Mouse (Mus musculus) lung, embryonic 16.5 days (tissue): ENCODE measurements around the gene Ppip5k1. TPM values are rescaled to one million over a fixed set of nuclear protein-coding genes. Genes with fewer than 3 reads are reported as not detected.

Experiments used
- ATAC-seq: fragments of 200-750 bp; cut with Nextera tagmentation; 2 replicates; pipeline ENCODE4 v1.8.0; 2017; ENCODE audit warnings: low read depth, mild to moderate bottlenecking, moderate library complexity
- H3K27ac ChIP-seq: fragments of 300-500 bp; sonication (generic); 2 replicates; pipeline ENCODE4 v1.5.1; 2014; ENCODE audit warnings: mild to moderate bottlenecking, control low read depth, low read length
- H3K27me3 ChIP-seq: fragments of 300-500 bp; sonication (generic); 2 replicates; pipeline ENCODE4 v1.6.1; 2014; ENCODE audit warnings: low read depth, low read length, mixed read lengths; ENCODE audit not compliant: control insufficient read depth, insufficient read depth
- H3K36me3 ChIP-seq: fragments of 300-500 bp; sonication (generic); 2 replicates; pipeline ENCODE4 v1.6.1; 2014; ENCODE audit warnings: low read length; ENCODE audit not compliant: control insufficient read depth, insufficient read depth
- H3K4me1 ChIP-seq: fragments of 300-500 bp; sonication (generic); replicated peaks from 2 replicates; pipeline ENCODE4 v1.6.1; 2014; ENCODE audit warnings: low read length, mixed read lengths; ENCODE audit not compliant: control insufficient read depth, insufficient read depth
- H3K4me2 ChIP-seq: fragments of 300-500 bp; sonication (generic); 2 replicates; pipeline ENCODE4 v1.6.1; 2014; ENCODE audit warnings: low read depth, low read length, control low read depth
- H3K4me3 ChIP-seq: fragments of 300-500 bp; sonication (generic); 2 replicates; pipeline ENCODE4 v1.5.1; 2014; ENCODE audit warnings: mild to moderate bottlenecking, low read length, control low read depth
- H3K9ac ChIP-seq: fragments of 300-500 bp; sonication (generic); 2 replicates; pipeline ENCODE4 v1.6.1; 2014; ENCODE audit warnings: low read length, control low read depth
- H3K9me3 ChIP-seq: fragments of 300-500 bp; sonication (generic); 2 replicates; pipeline ENCODE4 v1.6.1; 2016; ENCODE audit warnings: low read length; ENCODE audit not compliant: control insufficient read depth
- WGBS: fragments of 180-500 bp; shearing (Covaris S2); extraction: QIAGEN DNeasy Blood & Tissue Kit; methylation state at CpG from one replicate; pipeline ENCODE4 v1.1.7; 2014; 5-methylcytosine and 5-hydroxymethylcytosine counted together
- polyA plus RNA-seq: library from polyadenylated mRNA; unstranded; fragments of >200 nt; fragmentation: Nextera tagmentation; extraction: Ambion mirVana; gene quantifications from 2 replicates; pipeline ENCODE4 v1.2.1, GENCODE M21; 2015

The Ppip5k1 gene
- polyA plus RNA-seq, 1 experiment from 2014 or later = 12.7 TPM

- no peaks in the 10 kb centered on the region for H3K4me1 ChIP-seq
Observed at GRCm38 (mm10) chr2:121323041-121323440, 32.2 kb downstream of the Ppip5k1 start.

GRCm38 (mm10) chr2:121316278-121316677 lies 38.9 kb downstream of the Ppip5k1 start:
- Histone ChIP-seq H3K27me3 (no peaks in the 10 kb centered on the region), H3K4me2 (no peak overlapping the region), H3K4me1 (no peaks in the 10 kb centered on the region), H3K27ac (no peak overlapping the region), H3K4me3 (no peak overlapping the region), H3K9ac (no peak overlapping the region), H3K36me3 (no peaks in the 10 kb centered on the region), H3K9me3 (no peaks in the 10 kb centered on the region)
- ATAC-seq = no peak
- 57% methylated on average over 8 of the region's 8 CpGs for WGBS

More at GRCm38 (mm10) chr2:121323041-121323440, 32.2 kb downstream of the Ppip5k1 start:
- ATAC-seq = no peak
- Histone ChIP-seq H3K27ac (no peak overlapping the region), H3K36me3 (no peaks in the 10 kb centered on the region), H3K4me3 (no peak overlapping the region), H3K4me2 (no peak overlapping the region), H3K27me3 (no peaks in the 10 kb centered on the region), H3K9ac (no peak overlapping the region), H3K9me3 (no peaks in the 10 kb centered on the region)
- WGBS = 88% methylated on average over 10 of the region's 10 CpGs

GRCm38 (mm10) chr2:121308997-121309416 lies 46.2 kb downstream of the Ppip5k1 start:
- no peaks in the 10 kb centered on the region for H3K27me3 ChIP-seq
- H3K36me3 ChIP-seq = no peaks in the 10 kb centered on the region
- H3K27ac ChIP-seq = no peak overlapping the region
- no peaks in the 10 kb centered on the region for H3K9me3 ChIP-seq
- ATAC-seq = peak; percentile 60
- H3K4me1 ChIP-seq = peaks cover 10% of the 10 kb centered on the region; the same call in 1 of the 2 replicates
- WGBS = 16% methylated on average over 5 of the region's 5 CpGs
- no peak overlapping the region for H3K4me3 ChIP-seq
- peak overlapping the region; percentile 39; the same call in 1 of the 2 replicates for H3K9ac ChIP-seq
- peak overlapping the region; percentile 49 for H3K4me2 ChIP-seq

- no peaks in the 10 kb centered on the region for H3K36me3 ChIP-seq
- WGBS = 45% methylated on average over 10 of the region's 10 CpGs
- H3K4me2 ChIP-seq = no peak overlapping the region
- no peak overlapping the region for H3K4me3 ChIP-seq
- no peak overlapping the region for H3K27ac ChIP-seq
- no peaks in the 10 kb centered on the region for H3K9me3 ChIP-seq
- H3K4me1 ChIP-seq = peaks cover 16% of the 10 kb centered on the region
- ATAC-seq = no peak
- H3K9ac ChIP-seq = no peak overlapping the region
- H3K27me3 ChIP-seq = peaks cover 5% of the 10 kb centered on the region; the same call in 1 of the 2 replicates
Observed at GRCm38 (mm10) chr2:121300036-121300435, 55.2 kb downstream of the Ppip5k1 start.

GRCm38 (mm10) chr2:121299471-121299870 lies 55.7 kb downstream of the Ppip5k1 start:
- Histone ChIP-seq H3K4me1 (peaks cover 21% of the 10 kb centered on the region), H3K9me3 (no peaks in the 10 kb centered on the region), H3K27ac (no peak overlapping the region), H3K4me3 (no peak overlapping the region), H3K27me3 (peaks cover 5% of the 10 kb centered on the region; the same call in 1 of the 2 replicates), H3K36me3 (no peaks in the 10 kb centered on the region), H3K9ac (no peak overlapping the region), H3K4me2 (no peak overlapping the region)
- WGBS = 83% methylated on average over 17 of the region's 17 CpGs
- ATAC-seq = no peak

GRCm38 (mm10) chr2:121298131-121298530 lies 57.1 kb downstream of the Ppip5k1 start:
- Histone ChIP-seq H3K4me2 (no peak overlapping the region), H3K36me3 (no peaks in the 10 kb centered on the region), H3K4me1 (peaks cover 28% of the 10 kb centered on the region), H3K9ac (no peak overlapping the region), H3K4me3 (no peak overlapping the region), H3K27ac (no peak overlapping the region), H3K9me3 (no peaks in the 10 kb centered on the region), H3K27me3 (peaks cover 5% of the 10 kb centered on the region; the same call in 1 of the 2 replicates)
- no peak; the same call in 1 of the 2 replicates for ATAC-seq
- WGBS = 9% methylated on average over 8 of the region's 8 CpGs

- peaks cover 5% of the 10 kb centered on the region; the same call in 1 of the 2 replicates for H3K27me3 ChIP-seq
- H3K9ac ChIP-seq = no peak overlapping the region
- no peak overlapping the region for H3K27ac ChIP-seq
- no peaks in the 10 kb centered on the region for H3K36me3 ChIP-seq
- 20% methylated on average over 9 of the region's 9 CpGs for WGBS
- H3K4me2 ChIP-seq = no peak overlapping the region
- H3K4me3 ChIP-seq = no peak overlapping the region
- H3K4me1 ChIP-seq = peaks cover 28% of the 10 kb centered on the region
- no peaks in the 10 kb centered on the region for H3K9me3 ChIP-seq
- no peak for ATAC-seq
Observed at GRCm38 (mm10) chr2:121297701-121298100, 57.5 kb downstream of the Ppip5k1 start.

- no peaks in the 10 kb centered on the region for H3K9me3 ChIP-seq
- peaks cover 28% of the 10 kb centered on the region for H3K4me1 ChIP-seq
- no peak overlapping the region for H3K9ac ChIP-seq
- peak overlapping the region; percentile 71 for H3K4me2 ChIP-seq
- H3K27ac ChIP-seq = no peak overlapping the region
- H3K36me3 ChIP-seq = no peaks in the 10 kb centered on the region
- peak overlapping the region; percentile 53; the same call in 1 of the 2 replicates for H3K4me3 ChIP-seq
- WGBS = 13% methylated on average over 6 of the region's 6 CpGs
- no peak for ATAC-seq
- H3K27me3 ChIP-seq = peaks cover 5% of the 10 kb centered on the region; the same call in 1 of the 2 replicates
Observed at GRCm38 (mm10) chr2:121296754-121297231, 58.4 kb downstream of the Ppip5k1 start.

GRCm38 (mm10) chr2:121295608-121296571 lies 59.3 kb downstream of the Ppip5k1 start:
- no peaks in the 10 kb centered on the region for H3K9me3 ChIP-seq
- peaks cover 11% of the 10 kb centered on the region; the same call in 1 of the 2 replicates for H3K27me3 ChIP-seq
- no peak overlapping the region for H3K27ac ChIP-seq

More at GRCm38 (mm10) chr2:121295608-121296571, 59.3 kb downstream of the Ppip5k1 start:
- Histone ChIP-seq H3K4me3 (peak overlapping the region; percentile 53), H3K36me3 (no peaks in the 10 kb centered on the region), H3K4me1 (peaks cover 28% of the 10 kb centered on the region), H3K4me2 (peak overlapping the region; percentile 71), H3K9ac (peak overlapping the region; percentile 58)
- 0% methylated on average over 14 of the region's 15 CpGs for WGBS
- ATAC-seq = peak; percentile 29
